Mouse (Mus musculus) MEL (cell line): Measurements from ENCODE around the gene Map1s. TPM values are rescaled to one million over a fixed set of nuclear protein-coding genes. Genes with fewer than 3 reads are reported as not detected.

Experiments used
- DNase-seq: peaks from one replicate; pipeline ENCODE4 v3.0.0; 2011; ENCODE audit warnings: low read depth, low spot score
- H3K27ac ChIP-seq: 2 replicates; pipeline ENCODE4 v1.5.1; 2012; ENCODE audit warnings: low read depth, mild to moderate bottlenecking, control low read depth, low read length, moderate library complexity; ENCODE audit not compliant: control insufficient read depth
- H3K27me3 ChIP-seq, 2 experiments: fragments of 150-350 bp in 1 of 2; sonication (generic) in 1 of 2; 2 replicates each; pipeline ENCODE4 v1.6.1; 2012; ENCODE audit warnings: low read length in 2 of 2, mild to moderate bottlenecking in 2 of 2, improper control_type of control experiment in 1 of 2, moderate library complexity in 1 of 2; ENCODE audit not compliant: insufficient read depth in 2 of 2, control insufficient read depth in 1 of 2
- H3K36me3 ChIP-seq, 2 experiments: 2 replicates each; pipeline ENCODE4 v1.6.1; 2012 to 2014; ENCODE audit warnings: low read length in 2 of 2, improper control_type of control experiment in 1 of 2, inconsistent platforms in 1 of 2, mild to moderate bottlenecking in 1 of 2; ENCODE audit not compliant: insufficient read depth in 2 of 2, control insufficient read depth in 1 of 2
- H3K4me1 ChIP-seq, 2 experiments: fragments of 150-350 bp in 1 of 2; sonication (generic) in 1 of 2; 2 replicates each; pipeline ENCODE4 v1.6.1; 2012; ENCODE audit warnings: low read length in 2 of 2, improper control_type of control experiment in 1 of 2, mild to moderate bottlenecking in 1 of 2; ENCODE audit not compliant: insufficient read depth in 2 of 2, control insufficient read depth in 1 of 2
- H3K4me3 ChIP-seq, 2 experiments: fragments of 150-350 bp in 1 of 2; sonication (generic) in 1 of 2; 2 replicates each; pipeline ENCODE4 v1.5.1; 2012; ENCODE audit warnings: low read depth in 2 of 2, low read length in 2 of 2, mild to moderate bottlenecking in 2 of 2, moderate library complexity in 2 of 2, control low read depth in 1 of 2, improper control_type of control experiment in 1 of 2; ENCODE audit not compliant: control insufficient read depth in 1 of 2, insufficient read depth in 1 of 2
- H3K79me2 ChIP-seq: 2 replicates; pipeline ENCODE4 v1.6.1; 2012; ENCODE audit warnings: mild to moderate bottlenecking, low read length, moderate library complexity; ENCODE audit not compliant: control insufficient read depth, poor library complexity, insufficient read depth
- H3K9ac ChIP-seq: 2 replicates; pipeline ENCODE4 v1.6.1; 2012; ENCODE audit warnings: low read depth, mild to moderate bottlenecking, control low read depth, low read length, moderate library complexity; ENCODE audit not compliant: control insufficient read depth, poor library complexity, severe bottlenecking
- H3K9me3 ChIP-seq: fragments of 150-350 bp; sonication (generic); replicated peaks from 2 replicates; pipeline ENCODE4 v1.6.1; 2012; ENCODE audit warnings: mild to moderate bottlenecking, low read length, improper control_type of control experiment, moderate library complexity; ENCODE audit not compliant: insufficient read depth
- BHLHE40 ChIP-seq: IDR thresholded peaks from 2 replicates; pipeline ENCODE4 v1.6.1; 2012; ENCODE audit warnings: low read depth, mild to moderate bottlenecking, inconsistent platforms, low read length, improper control_type of control experiment, borderline replicate concordance
- CHD1 ChIP-seq: IDR thresholded peaks from 2 replicates; pipeline ENCODE4 v1.6.1; 2012; ENCODE audit warnings: low read depth, mild to moderate bottlenecking, inconsistent platforms, low read length, improper control_type of control experiment
- CHD2 ChIP-seq: IDR thresholded peaks from 2 replicates; pipeline ENCODE4 v1.6.1; 2011; ENCODE audit warnings: low read length, improper control_type of control experiment
- CTCF ChIP-seq, 3 experiments: IDR thresholded peaks in 2 of 3; conservative IDR thresholded peaks in 1 of 3; 2 replicates each; pipeline ENCODE4 v1.5.1; 2011 to 2012; ENCODE audit warnings: low read length in 3 of 3, low read depth in 2 of 3, mild to moderate bottlenecking in 2 of 3, improper control_type of control experiment in 1 of 3, inconsistent platforms in 1 of 3, mixed read lengths in 1 of 3, moderate library complexity in 1 of 3; ENCODE audit not compliant: control insufficient read depth in 1 of 3, insufficient read depth in 1 of 3, poor library complexity in 1 of 3, severe bottlenecking in 1 of 3
- E2F4 ChIP-seq: IDR thresholded peaks from 2 replicates; pipeline ENCODE4 v1.6.1; 2011; ENCODE audit warnings: low read depth, low read length, improper control_type of control experiment, borderline replicate concordance
- ELF1 ChIP-seq: IDR thresholded peaks from 2 replicates; pipeline ENCODE4 v1.6.1; 2014; ENCODE audit warnings: low read depth, mild to moderate bottlenecking, inconsistent platforms, low read length, improper control_type of control experiment, moderate library complexity
- EP300 ChIP-seq, 2 experiments: IDR thresholded peaks; 2 replicates each; pipeline ENCODE4 v1.6.1; 2011; ENCODE audit warnings: improper control_type of control experiment in 2 of 2, low read length in 2 of 2, low read depth in 1 of 2, mild to moderate bottlenecking in 1 of 2
- ETS1 ChIP-seq: IDR thresholded peaks from 2 replicates; pipeline ENCODE4 v1.6.1; 2012; ENCODE audit warnings: low read depth, mild to moderate bottlenecking, inconsistent platforms, low read length, improper control_type of control experiment, moderate library complexity
- GABPA ChIP-seq: IDR thresholded peaks from 2 replicates; pipeline ENCODE4 v1.6.1; 2012; ENCODE audit warnings: low read depth, mild to moderate bottlenecking, inconsistent platforms, low read length, improper control_type of control experiment, moderate library complexity
- GATA1 ChIP-seq: IDR thresholded peaks from 2 replicates; pipeline ENCODE4 v1.6.1; 2011; ENCODE audit warnings: low read depth, low read length, improper control_type of control experiment
- HCFC1 ChIP-seq: IDR thresholded peaks from 2 replicates; pipeline ENCODE4 v1.6.1; 2012; ENCODE audit warnings: low read depth, mild to moderate bottlenecking, inconsistent platforms, low read length, improper control_type of control experiment, moderate library complexity
- JUND ChIP-seq: IDR thresholded peaks from 2 replicates; pipeline ENCODE4 v1.6.1; 2011; ENCODE audit warnings: low read depth, mild to moderate bottlenecking, improper control_type of control experiment, low read length
- KAT2A ChIP-seq: conservative IDR thresholded peaks from 2 replicates; pipeline ENCODE4 v1.6.1; 2012; ENCODE audit warnings: low read depth, low read length, improper control_type of control experiment, inconsistent platforms
- MAX ChIP-seq: IDR thresholded peaks from 2 replicates; pipeline ENCODE4 v1.6.1; 2011; ENCODE audit warnings: low read length, improper control_type of control experiment
- MAZ ChIP-seq: IDR thresholded peaks from 2 replicates; pipeline ENCODE4 v1.6.1; 2012; ENCODE audit warnings: low read depth, mild to moderate bottlenecking, inconsistent platforms, low read length, improper control_type of control experiment
- MEF2A ChIP-seq: IDR thresholded peaks from 2 replicates; pipeline ENCODE4 v1.6.1; 2014; ENCODE audit warnings: low read depth, mild to moderate bottlenecking, inconsistent platforms, low read length, improper control_type of control experiment; ENCODE audit not compliant: poor library complexity, insufficient replicate concordance, severe bottlenecking; ENCODE audit errors: extremely low read depth
- MXI1 ChIP-seq: IDR thresholded peaks from 2 replicates; pipeline ENCODE4 v1.6.1; 2011; ENCODE audit warnings: mild to moderate bottlenecking, low read depth, low read length, improper control_type of control experiment
- MYB ChIP-seq: IDR thresholded peaks from 2 replicates; pipeline ENCODE4 v1.6.1; 2011; ENCODE audit warnings: mild to moderate bottlenecking, low read depth, low read length, improper control_type of control experiment
- MYC ChIP-seq: IDR thresholded peaks from 2 replicates; pipeline ENCODE4 v1.6.1; 2011; ENCODE audit warnings: low read depth, mild to moderate bottlenecking, low read length, improper control_type of control experiment, moderate library complexity
- NELFE ChIP-seq: IDR thresholded peaks from 2 replicates; pipeline ENCODE4 v1.6.1; 2011; ENCODE audit warnings: low read depth, low read length, improper control_type of control experiment
- POLR2A ChIP-seq, 2 experiments: IDR thresholded peaks; 2 replicates each; pipeline ENCODE4 v1.6.1; 2011 to 2012; ENCODE audit warnings: low read length in 2 of 2, mild to moderate bottlenecking in 2 of 2, control low read depth in 1 of 2, improper control_type of control experiment in 1 of 2, low read depth in 1 of 2, moderate library complexity in 1 of 2; ENCODE audit not compliant: control insufficient read depth in 1 of 2, insufficient read depth in 1 of 2, poor library complexity in 1 of 2
- POLR2AphosphoS5 ChIP-seq: IDR thresholded peaks from 2 replicates; pipeline ENCODE4 v1.6.1; 2012; ENCODE audit warnings: low read depth, borderline replicate concordance, mild to moderate bottlenecking, inconsistent platforms, low read length, moderate library complexity, mixed read lengths
- RAD21 ChIP-seq: IDR thresholded peaks from 2 replicates; pipeline ENCODE4 v1.6.1; 2011; ENCODE audit warnings: mild to moderate bottlenecking, low read depth, low read length, improper control_type of control experiment
- RCOR1 ChIP-seq: IDR thresholded peaks from 2 replicates; pipeline ENCODE4 v1.6.1; 2012; ENCODE audit warnings: low read depth, mild to moderate bottlenecking, inconsistent platforms, low read length, improper control_type of control experiment
- SIN3A ChIP-seq: IDR thresholded peaks from 2 replicates; pipeline ENCODE4 v1.6.1; 2012; ENCODE audit warnings: low read length, improper control_type of control experiment, inconsistent platforms
- SMC3 ChIP-seq: IDR thresholded peaks from 2 replicates; pipeline ENCODE4 v1.6.1; 2011; ENCODE audit warnings: low read depth, low read length, improper control_type of control experiment
- TAL1 ChIP-seq: IDR thresholded peaks from 2 replicates; pipeline ENCODE4 v1.6.1; 2012; ENCODE audit warnings: mild to moderate bottlenecking, inconsistent platforms, low read length, moderate library complexity, mixed read lengths
- TCF12 ChIP-seq: IDR thresholded peaks from 2 replicates; pipeline ENCODE4 v1.6.1; 2014; ENCODE audit warnings: low read depth, mild to moderate bottlenecking, inconsistent platforms, low read length, improper control_type of control experiment, moderate library complexity
- UBTF ChIP-seq: IDR thresholded peaks from 2 replicates; pipeline ENCODE4 v1.6.1; 2012; ENCODE audit warnings: low read depth, mild to moderate bottlenecking, inconsistent platforms, low read length, improper control_type of control experiment, moderate library complexity, borderline replicate concordance; ENCODE audit not compliant: insufficient read depth
- USF1 ChIP-seq: IDR thresholded peaks from 2 replicates; pipeline ENCODE4 v1.6.1; 2014; ENCODE audit warnings: low read depth, mild to moderate bottlenecking, inconsistent platforms, low read length, improper control_type of control experiment, moderate library complexity
- USF2 ChIP-seq, 2 experiments: IDR thresholded peaks; 2 replicates each; pipeline ENCODE4 v1.6.1; 2011 to 2012; ENCODE audit warnings: improper control_type of control experiment in 2 of 2, low read length in 2 of 2, borderline replicate concordance in 1 of 2, inconsistent platforms in 1 of 2, low read depth in 1 of 2, mild to moderate bottlenecking in 1 of 2; ENCODE audit not compliant: insufficient read depth in 1 of 2
- ZC3H11A ChIP-seq: IDR thresholded peaks from 2 replicates; pipeline ENCODE4 v1.6.1; 2012; ENCODE audit warnings: low read depth, mild to moderate bottlenecking, inconsistent platforms, low read length, improper control_type of control experiment
- ZKSCAN1 ChIP-seq: IDR thresholded peaks from 2 replicates; pipeline ENCODE4 v1.6.1; 2012; ENCODE audit warnings: low read depth, mild to moderate bottlenecking, inconsistent platforms, low read length, improper control_type of control experiment, moderate library complexity
- ZMIZ1 ChIP-seq: IDR thresholded peaks from 2 replicates; pipeline ENCODE4 v1.6.1; 2012; ENCODE audit warnings: low read depth, mild to moderate bottlenecking, inconsistent platforms, low read length, improper control_type of control experiment, moderate library complexity
- ZNF384 ChIP-seq: IDR thresholded peaks from 2 replicates; pipeline ENCODE4 v1.6.1; 2012; ENCODE audit warnings: low read depth, mild to moderate bottlenecking, inconsistent platforms, low read length, improper control_type of control experiment
- polyA plus RNA-seq, 2 experiments: library from polyadenylated mRNA; stranded (reverse) in 1 of 2; unstranded in 1 of 2; fragments of >175 nt in 1 of 2; fragments of >200 nt in 1 of 2; gene quantifications; 2 replicates each; pipeline versions ENCODE4 v1.2.1 to v1.2.4; 2012; ENCODE audit warnings: low replicate concordance in 2 of 2, low read depth in 1 of 2; ENCODE audit not compliant: insufficient read length in 2 of 2, insufficient read depth in 1 of 2, missing spikeins in 1 of 2
- total RNA-seq: library from RNA; depleted of rRNA; stranded (reverse); fragments of 300-350 nt; gene quantifications from 2 replicates; pipeline ENCODE4 v1.2.3, GENCODE M21; 2012; rRNA removed

The Map1s gene
- total RNA-seq (41.0 and 53.3 TPM in 2 replicates), polyA plus RNA-seq (10 to 100 TPM in 1 of 2 experiments, not detected in 1; 51.0 TPM)

GRCm38 (mm10) chr8:70905831-70906736 is at the start of gene Map1s:
Gene Map1s (plus strand): TSS chr8:70905932.
- H3K27me3 ChIP-seq, result no peaks in the 10 kb centered on the region
- H3K9me3 ChIP-seq, result no peaks in the 10 kb centered on the region
- H3K27ac ChIP-seq, result peak within 1 kb of the TSS; percentile 88
- peak within 1 kb of the TSS; percentile 92 for H3K9ac ChIP-seq
- peak; percentile 90 for DNase-seq
- H3K4me3 ChIP-seq, result peak within 1 kb of the TSS; percentile 78 to 80
- H3K79me2 ChIP-seq, result peaks cover 29% of the 10 kb centered on the region
- peaks cover 0 to 32% of the 10 kb centered on the region in 2 experiments; a peak in 3 of 4 replicates for H3K4me1 ChIP-seq
- peaks cover 0 to 16% of the 10 kb centered on the region in 2 experiments; a peak in 2 of 4 replicates for H3K36me3 ChIP-seq
- no peak for TF ChIP-seq EP300 (IDR thresholded peaks at IDR 0.05; ENCODE audit: low read depth in 1 of 2, low read length in 2 of 2)
- TF ChIP-seq MYC, result peak; percentile 76
- TF ChIP-seq USF2 (IDR thresholded peaks at IDR 0.05; ENCODE audit: borderline replicate concordance in 1 of 2, insufficient read depth in 1 of 2, low read depth in 1 of 2, low read length in 2 of 2), result no peak
- TF ChIP-seq ETS1, result no peak
- TF ChIP-seq MAZ, result peak; percentile 81; the same call in 1 of the 2 replicates
- no peak for TF ChIP-seq RAD21
- peak; percentile 75 for TF ChIP-seq HCFC1
- no peak for TF ChIP-seq E2F4
- TF ChIP-seq GABPA, result no peak
- no peak for TF ChIP-seq GATA1
- TF ChIP-seq UBTF, result no peak
- TF ChIP-seq JUND, result no peak
- TF ChIP-seq TCF12, result no peak; the same call in 1 of the 2 replicates
- TF ChIP-seq POLR2A (IDR thresholded peaks at IDR 0.05; ENCODE audit: control insufficient read depth in 1 of 2, insufficient read depth in 1 of 2, low read depth in 1 of 2, low read length in 2 of 2, poor library complexity in 1 of 2), result peak; percentile 78 to 81
- TF ChIP-seq MEF2A, result no peak
- no peak for TF ChIP-seq ZNF384
- peak; percentile 63 for TF ChIP-seq SIN3A
- TF ChIP-seq CHD1, result no peak
- no peak for TF ChIP-seq ZMIZ1
- TF ChIP-seq BHLHE40, result peak; percentile 92
- no peak for TF ChIP-seq SMC3
- no peak for TF ChIP-seq ZC3H11A
- TF ChIP-seq KAT2A, result no peak; the same call in 1 of the 2 replicates
- peak; percentile 46; the same call in 1 of the 2 replicates for TF ChIP-seq ELF1
- peak; percentile 76 for TF ChIP-seq MAX
- no peak for TF ChIP-seq CHD2
- no peak for TF ChIP-seq MYB
- no peak for TF ChIP-seq ZKSCAN1
- TF ChIP-seq RCOR1, result no peak
- TF ChIP-seq NELFE, result peak; percentile 62
- TF ChIP-seq USF1, result peak; percentile 63
- no peak for TF ChIP-seq TAL1
- no peak for TF ChIP-seq POLR2AphosphoS5
- peak; percentile 89 for TF ChIP-seq MXI1
- TF ChIP-seq CTCF (IDR thresholded peaks at IDR 0.05 in 2 of 3, conservative IDR thresholded peaks at IDR 0.05 in 1 of 3; ENCODE audit: control insufficient read depth in 1 of 3, insufficient read depth in 1 of 3, low read depth in 2 of 3, low read length in 3 of 3, poor library complexity in 1 of 3, severe bottlenecking in 1 of 3), result no peak
